Mouse (Mus musculus) lung, adult 2 months (tissue): ENCODE measurements at regions not wholly inside any gene's neighbourhood (a gene's known extent, or its start where the extent isn't known, plus 50 kb on each side); places are given as distances from the start of the nearest gene placed in this dataset.

ENCODE experiments used
- DNase-seq: peaks from one replicate; pipeline ENCODE4 v3.0.0; 2022
- H3K4me1 ChIP-seq: fragments of 200-500 bp; 2 replicates; pipeline ENCODE4 v1.6.1; 2011; ENCODE audit warnings: low read length; ENCODE audit not compliant: control insufficient read depth, insufficient read depth
- H3K4me3 ChIP-seq: fragments of 200-500 bp; replicated peaks from 2 replicates; pipeline ENCODE3; 2011; ENCODE audit warnings: low read depth, mild to moderate bottlenecking, control low read depth, low read length; ENCODE audit errors: extremely low read depth
- CTCF ChIP-seq: fragments of 200-500 bp; IDR thresholded peaks from 2 replicates; pipeline ENCODE4 v1.5.1; 2011; ENCODE audit warnings: mild to moderate bottlenecking, low read length, control low read depth; ENCODE audit not compliant: insufficient read depth
- POLR2A ChIP-seq: fragments of 200-500 bp; IDR thresholded peaks from 2 replicates; pipeline ENCODE4 v1.6.1; 2011; ENCODE audit warnings: low read depth, mild to moderate bottlenecking, control low read depth, low read length, borderline replicate concordance; ENCODE audit errors: extremely low read depth
- WGBS: fragments of 180-500 bp; shearing (Covaris S2); methylation state at CpG from one replicate; pipeline ENCODE4 v1.1.7; 2018; 5-methylcytosine and 5-hydroxymethylcytosine counted together

DNA sequence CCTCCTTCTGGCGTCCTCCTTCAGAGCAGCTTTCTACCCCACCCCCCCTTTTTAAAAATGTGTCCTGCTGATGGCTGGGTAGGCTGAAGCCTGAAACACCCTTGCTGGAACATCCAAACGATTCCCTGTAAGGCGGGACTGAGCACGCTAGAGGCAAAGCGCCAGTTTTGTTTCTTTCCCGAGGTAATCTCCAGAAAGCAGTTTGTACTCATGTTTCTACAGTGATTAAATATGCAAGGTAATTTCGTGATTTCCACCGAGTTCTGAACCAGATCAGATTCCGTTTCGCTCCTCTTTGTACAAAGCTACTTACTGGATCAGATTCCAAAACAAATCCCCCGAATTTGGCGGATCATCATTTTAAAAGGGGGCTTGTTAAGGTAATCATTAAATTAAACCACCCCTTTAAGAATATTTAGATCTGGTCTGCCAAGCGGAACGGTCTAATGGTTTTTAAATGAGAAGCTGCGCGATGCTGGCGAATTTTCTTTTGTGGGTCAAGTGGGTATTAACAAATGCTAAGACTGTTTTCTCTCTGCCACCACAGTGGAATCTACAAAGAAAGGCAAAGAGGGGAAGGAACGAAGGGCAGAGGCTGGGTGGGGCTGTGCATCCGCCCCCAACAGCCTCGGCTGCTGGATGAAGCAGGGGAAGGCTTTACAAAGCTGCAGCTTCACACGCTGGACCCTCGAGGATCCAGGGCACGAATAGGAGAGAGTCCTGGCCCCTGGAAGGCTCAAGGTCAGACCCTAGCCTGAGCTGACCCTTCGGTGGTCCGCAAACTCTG is 216.9 kb downstream of the Vrk1 start:
- 30% methylated on average over 25 of the region's 25 CpGs for WGBS
- no peak for DNase-seq
- TF ChIP-seq POLR2A, result no peak
- no peak for TF ChIP-seq CTCF
- H3K4me3 ChIP-seq, result no peak overlapping the region
- no peaks in the 10 kb centered on the region for H3K4me1 ChIP-seq

- no peak for DNase-seq
- no peak overlapping the region for H3K4me3 ChIP-seq
- WGBS, result 45% methylated on average over 8 of the region's 8 CpGs
- TF ChIP-seq POLR2A, result no peak
- TF ChIP-seq CTCF, result no peak
- H3K4me1 ChIP-seq, result no peaks in the 10 kb centered on the region
These were observed 217.5 kb downstream of the Vrk1 start for GRCm38 (mm10) chr12:106227563-106227840.

DNA sequence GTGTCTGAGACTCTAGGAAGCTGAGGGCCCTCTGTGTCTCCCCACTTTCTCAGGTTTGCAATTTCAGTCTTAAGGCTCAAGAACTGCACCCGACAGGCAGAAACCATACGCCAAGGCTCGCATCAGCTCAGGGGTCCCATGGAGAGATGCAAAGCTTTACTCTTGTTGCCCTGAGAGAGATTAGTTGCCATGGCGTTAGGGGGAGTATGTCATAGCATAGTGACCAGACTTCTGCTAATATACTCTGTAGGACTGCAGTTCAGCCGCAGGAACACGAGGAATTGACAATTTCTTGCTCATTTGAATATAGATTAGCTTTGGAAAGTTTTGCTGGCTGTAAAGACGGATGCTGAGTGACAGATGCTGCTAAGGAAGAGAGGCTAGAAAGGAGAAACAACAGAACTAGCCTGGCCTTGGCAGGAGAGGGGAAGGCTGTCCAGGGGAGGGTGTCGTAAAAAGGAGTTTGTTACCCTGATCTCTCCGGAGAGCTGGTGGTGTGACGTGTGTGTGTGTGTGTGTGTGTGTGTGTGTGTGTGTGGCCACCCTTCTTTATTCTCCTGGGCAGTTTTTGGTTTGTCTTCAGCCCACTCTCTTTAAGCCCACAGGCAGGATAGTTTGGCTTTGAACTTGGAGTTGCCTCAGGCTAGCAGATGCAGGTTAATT is 235.3 kb downstream of the Vrk1 start:
- TF ChIP-seq POLR2A, result no peak
- no peak for TF ChIP-seq CTCF
- no peak overlapping the region for H3K4me3 ChIP-seq
- 71% methylated on average over 10 of the region's 10 CpGs for WGBS
- H3K4me1 ChIP-seq, result no peaks in the 10 kb centered on the region
- DNase-seq, result no peak

GRCm38 (mm10) chr12:106273591-106273990 is 263.6 kb downstream of the Vrk1 start:
- 75% methylated on average over 7 of the region's 7 CpGs for WGBS
- H3K4me1 ChIP-seq, result no peaks in the 10 kb centered on the region
- DNase-seq, result no peak
- TF ChIP-seq CTCF (no peak), POLR2A (no peak)
- H3K4me3 ChIP-seq, result no peak overlapping the region

- Histone ChIP-seq H3K4me3 (no peak overlapping the region), H3K4me1 (no peaks in the 10 kb centered on the region)
- TF ChIP-seq CTCF (no peak), POLR2A (no peak)
- 84% methylated on average over 14 of the region's 14 CpGs for WGBS
- DNase-seq, result no peak
These were observed 267.9 kb downstream of the Vrk1 start for GRCm38 (mm10) chr12:106277886-106278285.

DNA sequence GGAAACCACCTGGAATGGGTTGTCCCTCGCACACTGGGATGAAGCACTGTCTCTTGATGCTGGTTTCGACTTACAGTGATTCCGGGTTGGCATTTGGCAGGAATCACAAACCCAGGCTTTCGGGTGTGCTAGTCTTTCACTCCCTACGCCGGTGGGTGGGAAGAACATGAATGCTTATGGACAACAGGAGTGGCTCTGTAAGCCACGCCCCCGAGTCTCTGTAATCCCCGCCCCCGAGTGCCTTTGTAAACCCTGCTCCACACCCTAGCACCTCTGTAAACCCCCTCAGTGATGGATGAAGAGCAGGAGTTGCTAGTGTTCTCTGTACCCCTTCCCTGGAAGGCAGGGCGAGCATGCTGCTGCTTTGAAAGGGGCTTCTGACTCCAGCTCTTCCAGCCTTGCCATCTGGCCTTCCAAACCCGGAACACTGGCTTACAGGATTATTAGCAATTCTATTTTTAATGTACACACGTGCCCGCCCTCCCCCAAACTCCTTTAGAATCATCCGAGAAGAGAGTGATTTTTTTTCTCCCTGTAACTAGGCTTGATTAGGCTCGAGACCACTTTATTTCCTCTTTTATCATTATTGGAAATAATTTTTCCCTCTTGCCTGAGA is 272.6 kb downstream of the Vrk1 start:
- H3K4me1 ChIP-seq, result no peaks in the 10 kb centered on the region
- TF ChIP-seq POLR2A (no peak), CTCF (no peak)
- WGBS, result 55% methylated on average over 16 of the region's 16 CpGs
- DNase-seq, result no peak
- no peak overlapping the region for H3K4me3 ChIP-seq

DNA sequence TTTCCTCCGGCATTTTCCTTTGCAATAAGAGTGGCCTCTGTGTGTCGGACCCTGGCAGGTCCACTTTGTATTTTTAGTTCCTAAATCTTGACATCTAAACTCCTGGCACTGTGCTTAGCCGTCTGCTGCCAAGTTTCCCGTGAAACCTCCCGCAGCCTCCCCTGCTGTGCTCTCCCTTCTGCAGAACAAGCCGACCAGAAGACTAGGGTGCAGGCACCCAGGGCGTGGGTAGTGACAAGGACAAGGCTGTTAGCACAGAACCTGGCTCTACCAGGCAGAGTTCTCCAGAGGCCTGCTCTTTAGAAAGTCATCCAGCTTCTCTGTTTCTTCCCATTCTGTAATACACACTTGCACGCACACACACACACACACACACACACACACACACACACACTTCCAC is 274.8 kb downstream of the Vrk1 start:
- TF ChIP-seq POLR2A (no peak), CTCF (no peak)
- no peak overlapping the region for H3K4me3 ChIP-seq
- WGBS, result 75% methylated on average over 8 of the region's 8 CpGs
- no peak for DNase-seq
- no peaks in the 10 kb centered on the region for H3K4me1 ChIP-seq

DNA sequence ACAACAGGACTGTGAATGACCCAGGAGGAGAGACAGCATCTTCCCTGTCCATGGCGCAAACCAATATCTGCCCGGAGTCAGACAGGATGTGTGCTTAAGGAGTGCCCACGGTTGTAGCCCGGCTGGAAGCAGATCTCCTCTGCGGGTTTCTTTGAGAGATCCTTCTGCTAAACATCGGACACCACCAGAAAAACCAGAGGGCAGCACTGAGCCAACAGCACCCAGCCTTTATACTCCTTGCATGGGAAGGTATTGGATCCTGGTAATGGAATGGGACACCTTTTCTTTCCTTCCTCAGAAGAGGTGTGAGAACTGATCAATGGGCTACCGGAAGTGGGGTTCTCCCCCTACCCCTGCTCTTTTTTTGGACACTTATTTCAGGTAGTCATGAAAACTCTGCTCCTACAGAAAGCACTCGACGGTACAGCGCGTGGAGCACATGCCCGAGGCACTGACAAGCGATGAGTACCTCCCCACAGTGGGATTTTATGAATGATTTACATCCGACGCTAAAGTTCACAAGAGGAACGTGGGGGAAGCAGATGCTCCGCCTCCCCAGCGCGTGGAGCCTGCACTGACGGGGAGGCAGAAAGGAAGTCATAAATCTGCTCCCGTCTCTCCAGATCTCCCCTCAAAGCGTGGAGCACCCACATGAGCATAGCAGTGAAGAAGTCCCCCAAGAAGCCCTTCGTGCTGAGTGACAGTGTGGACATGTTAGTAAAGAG is 278.9 kb downstream of the Vrk1 start:
- no peaks in the 10 kb centered on the region for H3K4me1 ChIP-seq
- no peak for DNase-seq
- 46% methylated on average over 23 of the region's 23 CpGs for WGBS
- TF ChIP-seq CTCF (no peak), POLR2A (no peak)
- H3K4me3 ChIP-seq, result no peak overlapping the region

DNA sequence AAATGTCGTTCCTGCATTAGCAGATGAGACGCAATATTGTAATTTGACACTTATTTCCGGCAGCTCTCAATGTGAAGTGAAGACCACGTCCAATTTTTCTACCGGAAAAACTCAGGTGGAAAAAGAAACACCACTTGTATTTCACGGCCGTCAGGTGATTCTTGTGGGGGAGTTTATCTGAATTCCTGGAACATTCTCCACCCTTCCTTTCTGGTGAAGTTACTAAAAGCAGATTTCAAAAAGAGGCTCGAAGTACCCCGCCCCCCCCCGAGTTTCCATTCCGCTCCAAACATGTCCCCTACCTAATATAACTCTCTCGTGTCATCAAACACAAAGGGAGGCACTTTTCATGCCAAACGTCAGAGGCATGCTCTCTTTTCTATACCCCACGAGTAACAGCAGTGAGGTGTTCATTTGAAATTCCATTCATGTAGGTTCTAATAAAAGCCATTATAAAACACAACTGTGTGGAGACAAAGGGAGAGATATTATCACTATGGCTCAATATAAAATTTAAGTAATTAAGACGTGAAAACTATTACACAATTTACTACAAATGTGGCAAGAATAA is 281.5 kb downstream of the Vrk1 start:
- TF ChIP-seq POLR2A (no peak), CTCF (no peak)
- 45% methylated on average over 15 of the region's 15 CpGs for WGBS
- DNase-seq, result no peak
- Histone ChIP-seq H3K4me3 (no peak overlapping the region), H3K4me1 (no peaks in the 10 kb centered on the region)
